Comparison of ENCODE assay signal across 8 mouse cellular contexts in genomic region chr9:115310346-115311222, GRCm38 (mm10). TPM values are rescaled to one million over a fixed set of nuclear protein-coding genes. Genes with fewer than 3 reads are reported as not detected.
DNase-seq lines count a peak whose midpoint lies in the region; ATAC-seq lines count a peak whose summit lies in the region.

Gene Stt3b (minus strand): TSS chr9:115310421.

- peaks cover 31% of the 10 kb centered on the region for H3K4me1 ChIP-seq in hindbrain, embryonic 14.5 days (replicated peaks; ENCODE audit: control insufficient read depth, insufficient read depth, low read length)

- H3K27ac ChIP-seq in hindbrain, embryonic 14.5 days, result peak within 1 kb of the TSS; percentile 99

- no peaks in the 10 kb centered on the region for H3K36me3 ChIP-seq in hindbrain, embryonic 14.5 days (replicated peaks; ENCODE audit: control insufficient read depth, insufficient read depth)

- peak; percentile 98 for DNase-seq in R1 (ENCODE audit: low read depth, low spot score)
- peak; percentile 99 to 100 for DNase-seq in cerebellum, postnatal 25 days
- peak; percentile 96 to 98 for DNase-seq in frontal cortex, postnatal 25 days (ENCODE audit: low spot score in 2 of 2)
- DNase-seq in hindbrain, embryonic 14.5 days (ENCODE audit: low spot score), result peak; percentile 99
- peak; percentile 100 for DNase-seq in layer of hippocampus, postnatal 36 days
- DNase-seq in lung, postnatal 36 days, result peak; percentile 100
- DNase-seq in retina, postnatal 1 day, result peak; percentile 99
- DNase-seq in urinary bladder, adult 18-20 months (ENCODE audit: low spot score in 2 of 2), result peak; percentile 98 to 99

- WGBS in hindbrain, embryonic 14.5 days, result under 1% methylated on average over 79 of the region's 91 CpGs

- peak within 1 kb of the TSS; percentile 98 for H3K4me3 ChIP-seq in hindbrain, embryonic 14.5 days (replicated peaks; ENCODE audit: low read length)

- peak within 1 kb of the TSS; percentile 89 for H3K4me2 ChIP-seq in hindbrain, embryonic 14.5 days (replicated peaks)

- H3K27me3 ChIP-seq in hindbrain, embryonic 14.5 days (ENCODE audit: control insufficient read depth, insufficient read depth, low read length), result no peaks in the 10 kb centered on the region

- peak; percentile 96 for ATAC-seq in hindbrain, embryonic 14.5 days (ENCODE audit: low FRiP score)

- H3K9ac ChIP-seq in hindbrain, embryonic 14.5 days, result peak within 1 kb of the TSS; percentile 99

- no peaks in the 10 kb centered on the region for H3K9me3 ChIP-seq in hindbrain, embryonic 14.5 days (ENCODE audit: control insufficient read depth, low read length)

RNA-seq across cellular contexts. Expression of gene Stt3b, which starts in this region (rescaled TPM):
- polyA plus RNA-seq in hindbrain, embryonic 14.5 days (2014; fragmentation: Nextera tagmentation; extraction: Ambion mirVana), result 116 and 135 TPM in 2 replicates
- 10 to 100 TPM; 85.0 to 87.8 TPM for total RNA-seq in layer of hippocampus, postnatal 36 days (2021)

Comparison
In these comparisons a context has a peak if more than half of its experiments do, and no peak if none do; other contexts are left out.
1. Peak in every context shown above with its lines: DNase-seq, ATAC-seq, H3K4me3 ChIP-seq and H3K27ac ChIP-seq.